Mouse (Mus musculus) frontal cortex, adult 2 months (tissue): ENCODE measurements at regions not wholly inside any gene's neighbourhood (a gene's known extent, or its start where the extent isn't known, plus 50 kb on each side); places are given as distances from the start of the nearest gene placed in this dataset.

Experiments
- DNase-seq, 2 experiments: peaks; one replicate each; pipeline ENCODE4 v3.0.0; 2022; ENCODE audit warnings: low spot score in 1 of 2; ENCODE audit errors: extremely low spot score in 1 of 2

DNA sequence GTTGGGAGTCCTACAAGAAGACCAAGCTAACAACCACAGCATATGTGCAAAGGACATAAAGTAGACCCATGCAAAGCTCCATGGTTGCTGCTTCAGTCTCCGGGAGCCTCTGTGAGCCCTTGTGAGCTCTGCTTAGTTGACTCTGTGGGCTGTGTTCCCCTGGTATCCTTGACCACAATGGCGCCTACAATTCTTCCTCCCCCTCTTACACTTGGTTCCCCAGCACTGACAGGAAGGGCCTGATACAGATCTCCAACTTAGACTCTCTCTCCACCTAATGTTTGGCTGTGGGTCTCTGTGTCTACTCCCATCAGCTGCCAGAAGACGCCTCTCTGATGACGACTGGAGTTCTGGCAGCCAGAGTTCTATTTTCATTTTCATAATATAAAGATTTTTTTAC lies 88.9 kb upstream of the Itprid2 start:
- no peak for DNase-seq

DNA sequence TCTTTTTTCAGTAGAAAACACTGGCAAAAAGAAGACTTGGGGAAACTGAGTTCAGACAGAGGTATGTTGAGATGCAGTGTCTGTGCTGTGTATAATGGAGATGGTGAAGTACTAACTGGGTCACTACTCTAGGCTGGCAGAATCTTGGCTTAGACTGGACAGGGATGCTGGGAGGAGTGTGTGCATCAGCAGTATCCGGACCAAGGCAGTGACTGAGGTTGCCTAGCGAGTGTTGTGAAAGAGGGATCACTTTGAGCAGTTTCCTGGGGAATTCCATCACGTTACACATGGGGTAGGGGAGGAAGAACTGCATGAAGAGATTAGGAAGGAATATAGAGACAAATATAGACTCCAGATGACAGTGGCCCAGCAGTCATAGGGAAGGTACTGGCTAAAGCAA lies 87.9 kb upstream of the Itprid2 start:
- no peak for DNase-seq

DNA sequence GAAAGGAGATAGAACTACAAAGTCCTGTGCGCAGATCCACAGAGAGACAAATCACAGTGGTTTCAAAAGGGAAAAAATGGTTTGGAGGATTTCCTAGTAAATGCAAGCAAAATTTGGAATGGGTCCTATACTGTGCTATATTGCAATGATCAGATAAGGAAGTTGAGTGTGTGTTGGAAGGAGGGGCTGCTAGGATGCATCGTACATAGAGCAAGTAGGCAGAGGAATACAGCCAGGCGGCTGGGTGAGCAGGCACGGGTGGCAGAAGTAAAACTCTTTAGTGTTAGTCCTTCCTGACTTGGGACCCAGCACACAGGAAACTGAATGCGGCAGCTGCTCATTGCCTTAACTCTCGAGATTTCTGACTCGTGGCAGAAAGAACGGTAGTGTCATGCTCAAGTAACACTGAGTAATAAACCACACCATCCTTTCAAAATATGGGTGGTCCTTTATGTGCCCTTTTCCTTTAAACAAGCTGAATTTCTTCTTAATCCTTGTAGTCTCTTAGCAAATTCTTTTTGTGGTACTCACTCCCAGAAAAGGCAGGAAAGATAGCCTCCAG lies 87.0 kb upstream of the Itprid2 start:
- no peak for DNase-seq

DNA sequence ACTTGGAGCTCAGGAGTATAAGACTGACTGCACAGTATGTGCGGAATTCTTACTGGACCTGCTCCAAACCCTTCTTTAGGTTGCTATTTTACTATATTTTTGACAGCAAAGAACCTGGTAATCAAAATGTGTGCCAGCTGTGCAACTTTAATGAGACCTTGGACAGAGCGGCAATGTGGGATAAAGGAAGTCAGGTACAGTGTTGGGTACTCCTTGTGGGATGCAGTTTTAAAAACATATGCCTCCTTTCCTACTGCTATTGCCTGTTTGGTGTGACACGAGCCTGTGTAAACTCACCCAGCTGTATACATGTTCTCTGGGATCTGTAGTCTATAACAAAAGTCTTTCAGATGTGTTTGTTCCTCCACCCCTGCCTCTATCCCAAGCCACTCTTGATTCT lies 85.4 kb upstream of the Itprid2 start:
- DNase-seq: no peak

GRCm38 (mm10) chr2:79550432-79550831 lies 84.7 kb upstream of the Itprid2 start:
- no peak for DNase-seq

GRCm38 (mm10) chr2:79552481-79552880 lies 82.7 kb upstream of the Itprid2 start:
- DNase-seq: peak in 1 of 2 experiments; percentile 16

GRCm38 (mm10) chr2:79555395-79555794 lies 79.8 kb upstream of the Itprid2 start:
- no peak for DNase-seq

GRCm38 (mm10) chr2:79557361-79557760 lies 77.8 kb upstream of the Itprid2 start:
- DNase-seq: no peak

DNA sequence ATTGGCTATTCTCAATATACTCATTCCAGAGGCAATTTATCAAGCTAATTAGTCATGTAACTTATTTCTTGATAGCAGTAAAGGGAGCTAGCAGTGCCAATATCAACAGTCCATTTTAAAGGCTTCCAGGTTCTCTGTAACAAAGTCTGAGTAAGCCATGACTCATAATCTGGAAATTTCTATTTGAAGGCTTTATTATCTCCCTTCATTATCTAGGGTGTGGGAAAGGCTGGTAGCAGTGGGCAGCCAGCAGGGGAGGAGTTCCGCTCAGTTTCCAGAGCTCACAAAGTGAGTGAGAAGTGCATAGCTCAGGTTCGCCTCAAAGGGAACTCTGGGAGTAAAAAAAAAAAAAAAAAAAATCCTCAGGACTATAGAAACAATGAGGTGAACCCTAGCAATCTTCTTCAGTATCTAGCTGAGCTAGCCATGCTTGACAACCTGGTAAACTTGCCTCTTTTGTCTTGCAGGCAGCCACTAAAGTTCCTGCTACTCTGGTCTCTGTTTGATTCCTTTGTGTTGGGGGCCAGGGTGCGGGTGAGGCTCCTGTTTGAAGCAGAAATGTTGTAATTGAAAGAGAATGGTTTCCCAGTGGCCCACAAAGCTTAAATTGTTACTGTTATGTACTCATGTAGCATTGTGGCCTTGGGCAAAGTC lies 68.7 kb upstream of the Itprid2 start:
- DNase-seq: no peak

GRCm38 (mm10) chr2:79567413-79567934 lies 67.7 kb upstream of the Itprid2 start:
- DNase-seq: no peak

GRCm38 (mm10) chr2:79569663-79570062 lies 65.5 kb upstream of the Itprid2 start:
- no peak for DNase-seq

DNA sequence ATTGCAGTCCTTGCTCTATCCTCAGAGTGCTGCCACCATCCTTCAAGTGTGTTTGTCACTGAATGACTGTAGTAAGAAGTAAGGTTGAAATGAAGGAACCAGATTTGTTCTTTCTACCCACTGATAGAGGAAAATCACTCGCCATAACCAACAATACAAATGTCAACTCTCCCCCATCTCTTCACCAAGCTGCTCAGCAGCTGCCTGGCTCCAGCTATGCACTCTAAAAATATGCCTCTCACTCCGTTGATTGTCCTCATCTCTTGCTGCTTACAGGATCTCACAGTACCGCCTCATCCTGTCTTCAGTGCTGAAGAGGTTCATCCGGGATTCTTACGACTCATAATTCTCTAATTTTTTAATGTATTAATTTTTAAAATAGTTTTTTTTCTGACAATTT lies 63.2 kb upstream of the Itprid2 start:
- peak in 1 of 2 experiments; percentile 7 for DNase-seq

DNA sequence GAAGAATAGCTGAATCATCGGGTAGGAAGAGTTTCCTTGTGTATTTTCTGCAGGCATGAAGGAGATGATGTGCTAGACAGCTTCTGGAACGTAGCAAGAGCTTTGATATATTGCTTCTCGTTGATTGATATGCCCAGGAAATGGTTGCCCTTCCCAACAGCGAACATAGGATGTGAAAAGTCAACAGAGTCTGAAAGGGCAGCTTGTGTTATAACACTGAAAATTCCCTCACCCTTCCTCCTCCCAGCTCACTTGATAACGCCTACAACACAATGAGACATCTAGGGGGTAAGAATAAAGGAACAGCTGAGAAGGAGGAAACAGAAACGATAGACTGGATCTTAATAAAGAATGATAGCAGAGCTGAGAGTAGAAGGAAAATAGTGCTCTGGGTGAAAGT lies 60.1 kb upstream of the Itprid2 start:
- no peak for DNase-seq

GRCm38 (mm10) chr2:79585022-79585774 lies 50.0 kb upstream of the Itprid2 start:
- DNase-seq: no peak
